Mouse (Mus musculus): ENCODE measurements around the gene Vmn1r223. TPM values are rescaled to one million over a fixed set of nuclear protein-coding genes. Genes with fewer than 3 reads are reported as not detected.

The Vmn1r223 gene
- total RNA-seq, 2 experiments from 2014 or later = not detected

Other genes with a start within 250 kb of the Vmn1r223 start
- not detected in 2 replicates for gene Vmn1r213, start 239.5 kb upstream of the Vmn1r223 start, total RNA-seq (2015)
- not detected in 2 replicates for gene Vmn1r213, start 239.5 kb upstream of the Vmn1r223 start, total RNA-seq (2017)
- gene Vmn1r214, start 216.7 kb upstream of the Vmn1r223 start, total RNA-seq (2015) = not detected in 2 replicates
- not detected in 2 replicates for gene Vmn1r214, start 216.7 kb upstream of the Vmn1r223 start, total RNA-seq (2017)
- gene Vmn1r215, start 179.1 kb upstream of the Vmn1r223 start, total RNA-seq (2015) = not detected in 2 replicates
- not detected in 2 replicates for gene Vmn1r215, start 179.1 kb upstream of the Vmn1r223 start, total RNA-seq (2017)
- not detected in 2 replicates for gene Vmn1r217, start 128.9 kb upstream of the Vmn1r223 start, total RNA-seq (2015)
- gene Vmn1r217, start 128.9 kb upstream of the Vmn1r223 start, total RNA-seq (2017) = not detected in 2 replicates
- not detected in 2 replicates for gene Vmn1r218, start 114.0 kb upstream of the Vmn1r223 start, total RNA-seq (2015)
- gene Vmn1r218, start 114.0 kb upstream of the Vmn1r223 start, total RNA-seq (2017) = not detected in 2 replicates
- not detected in 2 replicates for gene Vmn1r219, start 87.8 kb upstream of the Vmn1r223 start, total RNA-seq (2015)
- not detected in 2 replicates for gene Vmn1r219, start 87.8 kb upstream of the Vmn1r223 start, total RNA-seq (2017)
- not detected in 2 replicates for gene Vmn1r220, start 59.2 kb upstream of the Vmn1r223 start, total RNA-seq (2015)
- gene Vmn1r220, start 59.2 kb upstream of the Vmn1r223 start, total RNA-seq (2017) = not detected in 2 replicates
- not detected in 2 replicates for gene Vmn1r221, start 33.0 kb upstream of the Vmn1r223 start, total RNA-seq (2015)
- gene Vmn1r221, start 33.0 kb upstream of the Vmn1r223 start, total RNA-seq (2017) = not detected in 2 replicates
- not detected in 2 replicates for gene Vmn1r222, start 11.2 kb upstream of the Vmn1r223 start, total RNA-seq (2015)
- gene Vmn1r222, start 11.2 kb upstream of the Vmn1r223 start, total RNA-seq (2017) = not detected in 2 replicates
- gene Zfp322a, start 122.1 kb downstream of the Vmn1r223 start, total RNA-seq (2015) = 21.9 and 24.3 TPM in 2 replicates
- gene Zfp322a, start 122.1 kb downstream of the Vmn1r223 start, total RNA-seq (2017) = 39.4 and 75.5 TPM in 2 replicates
- 7.1 and 7.4 TPM in 2 replicates for gene Abt1, start 176.7 kb downstream of the Vmn1r223 start, total RNA-seq (2015)
- 9.5 and 11.0 TPM in 2 replicates for gene Abt1, start 176.7 kb downstream of the Vmn1r223 start, total RNA-seq (2017)
- not detected in 2 replicates for gene Btn1a1, start 218.8 kb downstream of the Vmn1r223 start, total RNA-seq (2015)
- not detected in 2 replicates for gene Btn1a1, start 218.8 kb downstream of the Vmn1r223 start, total RNA-seq (2017)
- gene Btn2a2, start 241.7 kb downstream of the Vmn1r223 start, total RNA-seq (2015) = not detected in 2 replicates
- gene Btn2a2, start 241.7 kb downstream of the Vmn1r223 start, total RNA-seq (2017) = 0.17 TPM in 1 of 2 replicates, not detected in the other

Measured in megakaryocyte progenitor cell, adult 5-6 weeks (primary cell).